Mouse (Mus musculus) liver, adult 2 months (tissue): ENCODE measurements around the gene D1Pas1. TPM values are rescaled to one million over a fixed set of nuclear protein-coding genes. Genes with fewer than 3 reads are reported as not detected.

Experiments
- DNase-seq: peaks from one replicate; pipeline ENCODE4 v3.0.0-alpha.2; 2011; ENCODE audit warnings: low read depth, low spot score; ENCODE audit errors: extremely low read depth
- H3K27ac ChIP-seq: fragments of 200-500 bp; replicated peaks from 2 replicates; pipeline ENCODE4 v1.5.1; 2012; ENCODE audit warnings: low read depth, mild to moderate bottlenecking, control low read depth, inconsistent platforms, low read length; ENCODE audit not compliant: insufficient read depth
- H3K27me3 ChIP-seq: fragments of 200-500 bp; 2 replicates; pipeline ENCODE4 v1.6.1; 2012; ENCODE audit warnings: mild to moderate bottlenecking, moderate library complexity, low read length, inconsistent platforms; ENCODE audit not compliant: control insufficient read depth, insufficient read depth
- H3K36me3 ChIP-seq: fragments of 200-500 bp; 2 replicates; pipeline ENCODE4 v1.6.1; 2012; ENCODE audit warnings: low read length, inconsistent platforms; ENCODE audit not compliant: control insufficient read depth, insufficient read depth
- H3K4me1 ChIP-seq: fragments of 200-500 bp; 2 replicates; pipeline ENCODE4 v1.6.1; 2011; ENCODE audit warnings: low read length; ENCODE audit not compliant: control insufficient read depth, insufficient read depth
- H3K4me3 ChIP-seq: fragments of 200-500 bp; 2 replicates; pipeline ENCODE4 v1.5.1; 2011; ENCODE audit warnings: low read depth, mild to moderate bottlenecking, control low read depth, low read length, moderate library complexity; ENCODE audit not compliant: insufficient read depth
- H3K79me2 ChIP-seq: fragments of 200-500 bp; 2 replicates; pipeline ENCODE4 v1.6.1; 2012; ENCODE audit warnings: inconsistent platforms, mild to moderate bottlenecking, low read length, moderate library complexity; ENCODE audit not compliant: control insufficient read depth, insufficient read depth
- H3K9ac ChIP-seq: fragments of 200-500 bp; 2 replicates; pipeline ENCODE4 v1.6.1; 2012; ENCODE audit warnings: low read depth, mild to moderate bottlenecking, control low read depth, inconsistent platforms, low read length
- CTCF ChIP-seq: fragments of 200-500 bp; IDR thresholded peaks from 2 replicates; pipeline ENCODE4 v1.5.1; 2011; ENCODE audit warnings: low read depth, low read length, control low read depth
- POLR2A ChIP-seq: fragments of 200-500 bp; IDR thresholded peaks from 2 replicates; pipeline ENCODE4 v1.6.1; 2011; ENCODE audit warnings: low read length, control low read depth; ENCODE audit not compliant: insufficient read depth; ENCODE audit errors: extremely low read depth
- WGBS: fragments of 180-500 bp; shearing (Covaris S2); methylation state at CpG from one replicate; pipeline ENCODE4 v1.1.7; 2018; 5-methylcytosine and 5-hydroxymethylcytosine counted together
- polyA plus RNA-seq: library from polyadenylated mRNA; depleted of rRNA; stranded (reverse); fragments of >200 nt; gene quantifications from 2 replicates; pipeline ENCODE4 v1.2.3, GENCODE M21; 2012
- total RNA-seq: library from RNA; depleted of rRNA; stranded (reverse); fragments of >200 nt; gene quantifications from 2 replicates; pipeline ENCODE4 v1.2.3, GENCODE M21; 2014

Gene D1Pas1
- total and polyA plus RNA-seq, 2 experiments = not detected

- no peaks in the 10 kb centered on the region for H3K79me2 ChIP-seq
- WGBS = 78% methylated on average over 6 of the region's 6 CpGs
- no peak overlapping the region for H3K9ac ChIP-seq
- H3K27ac ChIP-seq = no peak overlapping the region
- no peaks in the 10 kb centered on the region for H3K36me3 ChIP-seq
- TF ChIP-seq CTCF (no peak), POLR2A (no peak)
- peaks cover 6% of the 10 kb centered on the region; the same call in 1 of the 2 replicates for H3K4me1 ChIP-seq
- no peak for DNase-seq
- H3K4me3 ChIP-seq = no peak overlapping the region
- H3K27me3 ChIP-seq = peaks cover 12% of the 10 kb centered on the region
Measured at GRCm38 (mm10) chr1:186926950-186927316, 40.3 kb upstream of the D1Pas1 start.

- H3K79me2 ChIP-seq = no peaks in the 10 kb centered on the region
- H3K9ac ChIP-seq = no peak overlapping the region
- WGBS = 82% methylated on average over 4 of the region's 4 CpGs
- DNase-seq = no peak
- peaks cover 6% of the 10 kb centered on the region; the same call in 1 of the 2 replicates for H3K4me1 ChIP-seq
- TF ChIP-seq POLR2A = no peak
- TF ChIP-seq CTCF = no peak
- no peak overlapping the region for H3K4me3 ChIP-seq
- peaks cover 12% of the 10 kb centered on the region for H3K27me3 ChIP-seq
- H3K36me3 ChIP-seq = no peaks in the 10 kb centered on the region
- no peak overlapping the region for H3K27ac ChIP-seq
Measured at GRCm38 (mm10) chr1:186927494-186927893, 39.7 kb upstream of the D1Pas1 start.

GRCm38 (mm10) chr1:186930160-186930887, 36.9 kb upstream of the D1Pas1 start:
- H3K4me3 ChIP-seq = no peak overlapping the region
- no peaks in the 10 kb centered on the region for H3K36me3 ChIP-seq
- TF ChIP-seq CTCF (no peak), POLR2A (no peak)
- H3K4me1 ChIP-seq = peaks cover 8% of the 10 kb centered on the region; the same call in 1 of the 2 replicates
- no peak overlapping the region for H3K9ac ChIP-seq
- peaks cover 10% of the 10 kb centered on the region for H3K27me3 ChIP-seq
- H3K27ac ChIP-seq = no peak overlapping the region
- WGBS = 46% methylated on average over 13 of the region's 13 CpGs
- H3K79me2 ChIP-seq = no peaks in the 10 kb centered on the region
- DNase-seq = peak; percentile 78

GRCm38 (mm10) chr1:186930888-186931233, 36.4 kb upstream of the D1Pas1 start:
- Histone ChIP-seq H3K79me2 (no peaks in the 10 kb centered on the region), H3K36me3 (no peaks in the 10 kb centered on the region), H3K27ac (no peak overlapping the region), H3K4me3 (no peak overlapping the region), H3K27me3 (peaks cover 10% of the 10 kb centered on the region), H3K9ac (no peak overlapping the region), H3K4me1 (peaks cover 8% of the 10 kb centered on the region; the same call in 1 of the 2 replicates)
- DNase-seq = no peak
- 31% methylated on average over 6 of the region's 6 CpGs for WGBS
- TF ChIP-seq POLR2A (no peak), CTCF (no peak)

GRCm38 (mm10) chr1:186934205-186934604, 33.0 kb upstream of the D1Pas1 start:
- Histone ChIP-seq H3K27ac (no peak overlapping the region), H3K9ac (no peak overlapping the region), H3K79me2 (no peaks in the 10 kb centered on the region), H3K27me3 (peaks cover 10% of the 10 kb centered on the region), H3K36me3 (no peaks in the 10 kb centered on the region), H3K4me3 (no peak overlapping the region), H3K4me1 (peaks cover 8% of the 10 kb centered on the region; the same call in 1 of the 2 replicates)
- TF ChIP-seq POLR2A (no peak), CTCF (no peak)
- 96% methylated on average over 1 of the region's 1 CpGs for WGBS
- DNase-seq = no peak

- 35% methylated on average over 4 of the region's 4 CpGs for WGBS
- no peak overlapping the region for H3K27ac ChIP-seq
Measured at GRCm38 (mm10) chr1:186952381-186952780, 14.8 kb upstream of the D1Pas1 start.

More at GRCm38 (mm10) chr1:186952381-186952780, 14.8 kb upstream of the D1Pas1 start:
- Histone ChIP-seq H3K27me3 (peaks cover 4% of the 10 kb centered on the region; the same call in 1 of the 2 replicates), H3K4me3 (no peak overlapping the region), H3K9ac (no peak overlapping the region), H3K36me3 (no peaks in the 10 kb centered on the region), H3K4me1 (peaks cover 5% of the 10 kb centered on the region), H3K79me2 (no peaks in the 10 kb centered on the region)
- TF ChIP-seq POLR2A (no peak), CTCF (no peak)
- DNase-seq = peak; percentile 74
